Mouse (Mus musculus) E14TG2a.4 (cell line): Measurements from ENCODE around the gene Fam20b.

ENCODE experiments used
- H3K27me3 ChIP-seq: 2 replicates; pipeline ENCODE4 v1.6.1; 2014; ENCODE audit warnings: low read length, control low read depth; ENCODE audit not compliant: insufficient read depth
- H3K36me3 ChIP-seq: 2 replicates; pipeline ENCODE4 v1.6.1; 2014; ENCODE audit warnings: low read length, control low read depth; ENCODE audit not compliant: insufficient read depth
- H3K4me1 ChIP-seq: replicated peaks from 2 replicates; pipeline ENCODE4 v1.6.1; 2014; ENCODE audit warnings: low read depth, low read length, control low read depth
- H3K4me3 ChIP-seq: replicated peaks from 2 replicates; pipeline ENCODE4 v1.5.1; 2014; ENCODE audit warnings: mild to moderate bottlenecking, low read length
- H3K9me3 ChIP-seq: 2 replicates; pipeline ENCODE4 v1.6.1; 2014; ENCODE audit warnings: low read length, control low read depth
- CTCF ChIP-seq: conservative IDR thresholded peaks from 2 replicates; pipeline ENCODE4 v1.5.1; 2014; ENCODE audit warnings: low read length
- NANOG ChIP-seq: IDR thresholded peaks from 2 replicates; pipeline ENCODE4 v1.6.1; 2014; ENCODE audit warnings: borderline replicate concordance, low read length, mixed read lengths
- POU5F1 ChIP-seq: IDR thresholded peaks from 2 replicates; pipeline ENCODE4 v1.6.1; 2014; ENCODE audit warnings: low read length, borderline replicate concordance

Fam20b gene

DNA sequence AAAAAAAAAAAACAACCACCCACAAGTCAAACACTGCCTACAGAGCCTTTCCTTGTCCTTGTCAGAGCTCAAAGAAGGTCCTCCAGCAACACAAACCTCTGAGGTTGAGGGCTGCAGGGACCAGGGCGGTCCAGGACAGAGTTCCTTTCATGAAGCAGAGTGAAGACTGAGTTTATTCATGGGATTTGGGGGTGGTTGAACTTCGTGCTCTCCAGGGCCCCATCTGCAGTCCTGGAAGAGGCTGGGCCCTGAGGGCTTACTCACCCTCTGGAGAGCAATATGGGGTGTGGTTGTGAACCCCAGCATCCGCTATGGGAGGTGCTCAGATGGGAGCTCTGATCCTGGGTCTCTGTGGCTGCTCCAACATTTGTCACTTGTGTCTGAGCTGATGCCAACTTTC is 15.1 kb upstream of the Fam20b start:
- Histone ChIP-seq H3K4me3 (no peak overlapping the region), H3K9me3 (no peaks in the 10 kb centered on the region), H3K4me1 (no peaks in the 10 kb centered on the region), H3K36me3 (no peaks in the 10 kb centered on the region), H3K27me3 (no peaks in the 10 kb centered on the region)
- TF ChIP-seq NANOG (no peak), POU5F1 (no peak), CTCF (no peak)

DNA sequence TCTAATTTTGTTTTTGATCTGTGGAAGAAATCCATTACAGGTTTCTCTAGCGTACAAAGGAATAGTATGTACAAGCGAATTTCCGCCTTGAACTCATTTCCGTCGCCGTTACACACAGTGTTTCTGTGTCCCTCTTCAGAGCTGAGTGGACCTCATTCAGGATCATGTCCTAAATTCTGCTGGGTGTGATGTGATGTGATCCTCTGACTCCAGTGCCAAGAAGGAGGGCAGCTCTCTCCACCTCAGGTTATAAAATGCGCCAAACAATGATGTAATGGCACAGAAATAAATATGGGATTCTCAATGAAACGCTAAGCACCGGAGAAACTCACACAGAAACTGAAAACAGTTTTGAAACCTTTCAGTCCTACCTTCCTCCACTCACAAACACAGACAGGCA is 14.7 kb upstream of the Fam20b start:
- no peaks in the 10 kb centered on the region for H3K27me3 ChIP-seq
- H3K36me3 ChIP-seq = no peaks in the 10 kb centered on the region
- H3K9me3 ChIP-seq = no peaks in the 10 kb centered on the region
- H3K4me3 ChIP-seq = no peak overlapping the region
- no peaks in the 10 kb centered on the region for H3K4me1 ChIP-seq
- TF ChIP-seq NANOG (no peak), POU5F1 (no peak), CTCF (no peak)

DNA sequence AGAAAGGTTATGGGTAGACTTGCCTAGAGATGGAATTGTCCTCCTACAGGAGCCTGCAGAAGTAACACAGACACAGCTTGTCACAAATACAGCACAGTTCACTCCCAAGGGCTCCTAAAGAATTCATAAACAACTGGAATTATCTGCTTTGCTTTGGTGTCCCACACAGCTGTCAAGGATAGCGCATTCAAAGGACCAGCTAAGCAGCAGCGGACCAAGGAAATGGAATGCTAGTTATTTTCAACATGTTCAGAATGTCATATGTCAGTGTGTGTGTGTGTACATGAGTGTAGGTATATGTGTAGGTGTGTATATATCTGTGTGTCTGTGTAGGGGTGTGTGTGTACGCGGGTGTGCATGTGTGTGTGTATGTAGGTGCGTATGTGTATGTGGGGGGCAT is 14.1 kb upstream of the Fam20b start:
- Histone ChIP-seq H3K27me3 (no peaks in the 10 kb centered on the region), H3K9me3 (no peaks in the 10 kb centered on the region), H3K4me3 (no peak overlapping the region), H3K36me3 (no peaks in the 10 kb centered on the region), H3K4me1 (no peaks in the 10 kb centered on the region)
- TF ChIP-seq CTCF = no peak
- TF ChIP-seq NANOG = no peak
- no peak for TF ChIP-seq POU5F1

DNA sequence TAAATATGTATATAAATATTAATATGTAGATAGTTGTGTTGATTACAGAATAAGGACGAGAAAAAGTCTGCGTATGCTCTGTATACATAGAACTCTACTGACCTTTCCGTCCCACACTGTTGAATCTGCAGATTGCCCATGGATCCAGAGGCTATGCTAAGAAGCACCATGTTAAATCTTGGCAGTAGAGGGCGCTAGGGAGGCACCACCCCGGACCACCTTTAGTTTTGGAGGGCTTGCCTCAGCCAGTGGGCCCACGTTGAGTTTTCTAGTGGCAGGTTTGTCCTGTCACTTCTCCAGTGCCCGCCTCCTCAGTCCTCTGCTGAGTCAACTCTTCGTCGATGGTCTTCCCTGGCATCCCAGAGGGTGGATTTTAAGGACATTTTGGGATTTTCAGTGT is 11.9 kb upstream of the Fam20b start:
- H3K36me3 ChIP-seq = no peaks in the 10 kb centered on the region
- TF ChIP-seq CTCF = peak; percentile 81
- TF ChIP-seq POU5F1 = no peak
- no peak for TF ChIP-seq NANOG
- no peaks in the 10 kb centered on the region for H3K4me1 ChIP-seq
- H3K27me3 ChIP-seq = no peaks in the 10 kb centered on the region
- H3K9me3 ChIP-seq = peaks cover 17% of the 10 kb centered on the region
- no peak overlapping the region for H3K4me3 ChIP-seq

DNA sequence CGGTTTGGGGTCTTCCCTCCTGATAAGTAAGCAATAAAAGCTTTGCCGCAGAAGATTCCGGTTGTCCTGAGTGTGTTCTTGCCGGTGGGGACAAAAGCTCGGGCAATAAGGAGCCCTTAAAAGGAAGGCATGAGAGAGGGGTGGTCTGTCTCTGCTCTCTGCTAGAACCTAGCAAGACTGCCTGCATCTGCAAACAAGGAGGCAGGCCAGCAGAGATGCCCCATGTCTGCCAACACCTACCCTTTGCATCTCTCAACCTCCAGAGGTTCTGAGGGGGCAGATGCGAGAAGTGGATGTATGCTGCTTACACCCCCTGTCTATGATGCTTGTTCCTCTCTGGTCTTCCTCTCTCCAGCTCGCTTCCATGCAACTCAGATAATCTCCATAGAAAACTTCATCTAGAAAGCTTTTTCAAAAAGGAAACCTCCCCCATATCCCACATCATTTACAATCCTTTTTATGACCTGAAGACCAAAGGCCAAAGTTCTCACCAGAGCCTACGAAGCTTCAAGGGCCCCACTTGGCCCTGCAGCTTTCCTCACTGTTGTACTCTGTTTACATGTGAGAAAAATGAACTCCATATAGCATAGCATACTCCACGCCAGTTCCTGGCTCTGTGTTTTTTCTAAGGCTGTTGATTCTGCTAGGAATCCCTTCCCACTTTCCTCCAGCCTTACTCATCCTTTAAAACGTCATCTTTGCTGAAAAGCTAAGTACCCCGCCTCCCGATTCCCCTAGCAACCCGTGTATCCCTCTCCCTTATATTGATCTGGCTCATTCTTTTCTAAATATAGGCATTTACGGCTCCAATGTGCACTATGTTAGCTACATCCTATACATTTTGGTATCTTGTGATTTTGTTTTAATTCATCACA is 8.6 kb upstream of the Fam20b start:
- TF ChIP-seq POU5F1 (no peak), NANOG (no peak), CTCF (no peak)
- Histone ChIP-seq H3K27me3 (peaks cover 2% of the 10 kb centered on the region; the same call in 1 of the 2 replicates), H3K9me3 (peaks cover 17% of the 10 kb centered on the region), H3K4me1 (no peaks in the 10 kb centered on the region), H3K36me3 (no peaks in the 10 kb centered on the region), H3K4me3 (no peak overlapping the region)

DNA sequence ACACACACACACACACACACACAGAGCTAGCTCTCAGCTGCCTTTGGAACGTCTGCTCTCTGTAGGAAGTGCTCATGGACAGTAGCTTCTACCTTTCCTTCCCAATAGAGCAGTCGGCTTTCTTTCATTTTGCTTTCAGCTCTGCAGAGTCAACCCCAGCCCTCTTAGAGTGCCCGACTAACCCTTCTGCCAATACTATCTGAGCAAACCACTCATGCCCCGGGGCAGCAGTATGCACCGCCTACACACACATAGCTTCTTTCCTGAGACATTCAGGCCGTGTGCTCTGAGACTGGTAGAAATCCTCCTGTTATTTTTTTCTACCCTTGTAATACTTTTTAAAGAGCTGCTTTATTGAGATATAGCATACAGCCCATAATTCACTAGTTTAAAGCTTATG is 3.2 kb upstream of the Fam20b start:
- H3K9me3 ChIP-seq = peaks cover 11% of the 10 kb centered on the region
- H3K4me3 ChIP-seq = no peak overlapping the region
- H3K27me3 ChIP-seq = peaks cover 21% of the 10 kb centered on the region
- TF ChIP-seq POU5F1 (no peak), CTCF (no peak), NANOG (no peak)
- H3K4me1 ChIP-seq = peaks cover 14% of the 10 kb centered on the region
- H3K36me3 ChIP-seq = no peaks in the 10 kb centered on the region

DNA sequence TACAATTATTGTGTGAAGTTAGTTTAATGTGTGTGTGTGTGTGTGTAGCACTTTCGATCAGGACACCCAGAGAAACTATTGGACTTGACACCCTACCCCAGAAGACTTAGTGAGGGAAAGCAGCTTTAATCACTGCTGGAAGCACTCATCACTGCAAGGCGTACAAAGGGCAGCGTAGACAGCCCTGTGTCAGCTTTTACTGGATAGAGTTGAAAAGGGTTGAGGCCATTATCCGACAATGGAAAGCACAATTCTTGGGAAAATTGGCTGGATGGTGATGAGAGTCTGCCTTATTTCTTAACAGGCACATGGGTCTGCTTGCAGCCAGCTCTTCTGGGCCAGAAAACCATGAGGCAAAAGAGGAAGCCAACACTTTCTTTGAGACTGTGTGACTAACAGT is 1.2 kb upstream of the Fam20b start:
- H3K36me3 ChIP-seq = no peaks in the 10 kb centered on the region
- H3K27me3 ChIP-seq = peaks cover 21% of the 10 kb centered on the region
- no peaks in the 10 kb centered on the region for H3K9me3 ChIP-seq
- no peak for TF ChIP-seq NANOG
- TF ChIP-seq CTCF = no peak
- TF ChIP-seq POU5F1 = no peak
- H3K4me1 ChIP-seq = peaks cover 23% of the 10 kb centered on the region
- H3K4me3 ChIP-seq = no peak overlapping the region

DNA sequence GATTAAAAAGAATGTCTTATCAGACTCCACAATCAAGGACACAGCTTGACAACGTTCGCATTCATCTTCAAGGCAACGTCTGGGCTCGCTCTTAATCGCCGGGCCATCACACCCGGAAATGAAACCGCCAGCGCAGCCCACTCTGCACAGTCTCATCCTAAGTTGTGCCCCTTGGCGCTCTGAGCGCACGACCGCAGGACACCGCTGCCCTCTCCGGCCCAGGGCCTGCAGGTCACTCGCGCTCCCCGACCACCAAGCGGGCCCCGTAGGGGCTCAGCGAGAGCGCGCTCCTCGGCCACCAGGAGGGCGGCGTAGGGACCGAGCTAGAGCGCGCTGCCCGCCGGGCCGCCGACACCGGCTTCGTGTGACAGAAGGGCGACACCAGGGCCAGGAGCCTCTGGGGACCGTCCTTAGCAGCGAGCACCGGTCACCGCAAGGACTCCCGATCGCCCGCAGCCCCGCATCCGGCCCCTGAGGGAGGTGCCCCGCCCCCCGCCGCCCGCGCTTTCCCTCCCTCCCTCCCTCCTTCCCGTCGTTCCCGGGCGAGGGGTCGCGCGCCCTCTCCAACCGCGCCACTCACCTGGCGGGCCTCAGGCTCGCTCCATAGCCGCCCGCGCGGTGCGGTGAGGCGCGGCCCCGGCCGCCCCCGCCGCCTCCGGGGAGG is 468 bp downstream of the Fam20b start:
- H3K27me3 ChIP-seq = peaks cover 18% of the 10 kb centered on the region
- H3K4me3 ChIP-seq = peak overlapping the region; percentile 97
- no peaks in the 10 kb centered on the region for H3K36me3 ChIP-seq
- no peaks in the 10 kb centered on the region for H3K9me3 ChIP-seq
- peaks cover 23% of the 10 kb centered on the region for H3K4me1 ChIP-seq
- no peak for TF ChIP-seq POU5F1
- peak; percentile 43; the same call in 1 of the 2 replicates for TF ChIP-seq NANOG

DNA sequence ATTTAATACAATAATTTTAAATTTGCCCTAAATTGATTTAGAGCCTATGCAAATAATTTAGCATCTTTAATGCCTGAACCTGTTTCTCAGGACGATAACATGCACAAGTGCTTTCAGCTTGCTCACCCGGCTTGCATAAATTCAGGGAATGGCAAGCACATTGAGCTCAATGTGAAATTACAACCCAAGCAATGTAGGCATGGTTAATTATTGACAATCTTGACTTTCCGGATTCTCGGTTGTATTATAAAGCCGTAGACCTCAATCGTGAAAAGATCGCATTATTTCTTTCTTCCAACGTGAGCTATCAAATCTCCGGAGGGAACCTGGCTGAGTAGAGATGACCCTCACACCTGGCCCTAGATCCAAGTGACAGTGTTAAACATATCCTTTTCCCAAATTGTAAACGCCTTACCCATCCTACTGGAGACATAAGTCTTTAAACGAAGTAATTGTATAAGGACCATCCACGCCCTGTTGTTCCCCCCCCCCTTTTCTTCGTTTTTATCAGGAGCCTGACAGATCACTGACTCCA is 1.1 kb downstream of the Fam20b start:
- H3K36me3 ChIP-seq = no peaks in the 10 kb centered on the region
- no peaks in the 10 kb centered on the region for H3K9me3 ChIP-seq
- H3K4me1 ChIP-seq = peaks cover 23% of the 10 kb centered on the region
- no peak for TF ChIP-seq POU5F1
- no peak for TF ChIP-seq CTCF
- H3K27me3 ChIP-seq = peaks cover 18% of the 10 kb centered on the region
- peak overlapping the region; percentile 97 for H3K4me3 ChIP-seq
